Mouse (Mus musculus) myocyte (in vitro differentiated cells): ENCODE results near the gene Loxl4. TPM values are rescaled to one million over a fixed set of nuclear protein-coding genes. Genes with fewer than 3 reads are reported as not detected.

ENCODE experiments used
- H3K27me3 ChIP-seq: one replicate; pipeline ENCODE4 v1.6.1; 2011; ENCODE audit not compliant: control insufficient read depth, insufficient read depth, insufficient read length
- H3K36me3 ChIP-seq: one replicate; pipeline ENCODE4 v1.6.1; 2011; ENCODE audit not compliant: control insufficient read depth, insufficient read depth
- H3K4me2 ChIP-seq: one replicate; pipeline ENCODE4 v1.6.1; 2011; ENCODE audit warnings: low read depth, control low read depth
- H3K4me3 ChIP-seq: one replicate; pipeline ENCODE4 v1.5.1; 2011; ENCODE audit warnings: mild to moderate bottlenecking, control low read depth, moderate library complexity
- H3K79me2 ChIP-seq: one replicate; pipeline ENCODE4 v1.6.1; 2011; ENCODE audit not compliant: control insufficient read depth, insufficient read depth
- H3ac ChIP-seq: one replicate; pipeline ENCODE4 v1.6.1; 2011; ENCODE audit not compliant: control insufficient read depth, insufficient read length
- CEBPB ChIP-seq: IDR thresholded peaks from 2 replicates; pipeline ENCODE4 v1.6.1; 2011; ENCODE audit warnings: mild to moderate bottlenecking, moderate library complexity; ENCODE audit not compliant: poor library complexity, insufficient read depth, severe bottlenecking
- E2F4 ChIP-seq: IDR thresholded peaks from one replicate; pipeline ENCODE4 v1.6.1; 2011; ENCODE audit warnings: mild to moderate bottlenecking, control low read depth, moderate library complexity; ENCODE audit not compliant: insufficient read depth
- MAX ChIP-seq: IDR thresholded peaks from one replicate; pipeline ENCODE4 v1.6.1; 2011; ENCODE audit warnings: low read depth, mild to moderate bottlenecking, control low read depth
- MYOD1 ChIP-seq, 3 experiments: IDR thresholded peaks; one replicate each; pipeline ENCODE4 v1.6.1; 2011; ENCODE audit warnings: control low read depth in 2 of 3, low read depth in 2 of 3, mild to moderate bottlenecking in 2 of 3, moderate library complexity in 1 of 3; ENCODE audit not compliant: insufficient read length in 2 of 3, control insufficient read depth in 1 of 3
- MYOG ChIP-seq, 3 experiments: IDR thresholded peaks; one replicate each; pipeline ENCODE4 v1.6.1; 2011; ENCODE audit warnings: control low read depth in 2 of 3, low read depth in 2 of 3, mild to moderate bottlenecking in 2 of 3; ENCODE audit not compliant: insufficient read length in 2 of 3, control insufficient read depth in 1 of 3, insufficient read depth in 1 of 3
- POLR2A ChIP-seq: IDR thresholded peaks from one replicate; pipeline ENCODE4 v1.6.1; 2011; ENCODE audit warnings: low read depth, mild to moderate bottlenecking, control low read depth, moderate library complexity; ENCODE audit not compliant: insufficient read length
- POLR2AphosphoS2 ChIP-seq: IDR thresholded peaks from one replicate; pipeline ENCODE4 v1.6.1; 2011; ENCODE audit warnings: low read depth, control low read depth; ENCODE audit not compliant: insufficient read length
- REST ChIP-seq: IDR thresholded peaks from one replicate; pipeline ENCODE4 v1.6.1; 2011; ENCODE audit warnings: mild to moderate bottlenecking, control low read depth, moderate library complexity; ENCODE audit not compliant: insufficient read depth, insufficient read length
- SRF ChIP-seq: IDR thresholded peaks from one replicate; pipeline ENCODE4 v1.6.1; 2011; ENCODE audit warnings: low read depth; ENCODE audit not compliant: control insufficient read depth, insufficient read length
- TCF12 ChIP-seq: IDR thresholded peaks from one replicate; pipeline ENCODE4 v1.6.1; 2011; ENCODE audit warnings: mild to moderate bottlenecking, control low read depth; ENCODE audit not compliant: poor library complexity, insufficient read depth, severe bottlenecking
- TCF3 ChIP-seq: IDR thresholded peaks from one replicate; pipeline ENCODE4 v1.6.1; 2011; ENCODE audit warnings: low read depth, control low read depth; ENCODE audit not compliant: insufficient read length
- USF1 ChIP-seq: IDR thresholded peaks from one replicate; pipeline ENCODE4 v1.6.1; 2011; ENCODE audit warnings: low read depth, mild to moderate bottlenecking, control low read depth, moderate library complexity
- polyA plus RNA-seq: library from polyadenylated mRNA; unstranded; fragments of >200 nt; fragmentation: generic; extraction: Trizol; gene quantifications from one replicate; pipeline ENCODE4 v1.2.1, GENCODE M21; 2012; ENCODE audit warnings: missing spikeins

Gene Loxl4
- polyA plus RNA-seq, 1 experiment = 4.9 TPM

DNA sequence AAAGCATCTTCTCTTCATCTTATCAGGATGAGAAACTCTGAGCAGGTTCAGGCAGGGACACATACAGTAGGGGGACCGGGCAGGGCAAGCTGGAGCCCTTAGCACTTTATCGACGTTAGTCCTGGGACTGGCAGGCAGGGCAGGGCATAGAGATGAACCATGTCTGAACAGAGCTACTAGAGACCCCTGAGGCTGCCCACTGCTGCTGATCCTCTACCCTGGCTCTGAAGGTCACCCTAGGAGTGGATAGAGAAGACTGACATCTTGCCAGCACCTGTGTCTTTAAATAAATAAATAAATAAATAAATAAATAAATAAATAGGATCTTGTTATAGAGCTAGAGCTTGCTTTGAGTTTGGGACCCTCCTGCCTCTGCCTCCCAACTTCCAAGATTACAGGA, 2.9 kb downstream of the Loxl4 start:
- no peaks in the 10 kb centered on the region for H3K79me2 ChIP-seq
- H3K4me3 ChIP-seq = no peak overlapping the region
- no peak overlapping the region for H3ac ChIP-seq
- TF ChIP-seq E2F4 = no peak
- no peak for TF ChIP-seq MYOG (IDR thresholded peaks at IDR 0.05; ENCODE audit: control insufficient read depth in 1 of 3, insufficient read depth in 1 of 3, insufficient read length in 2 of 3, low read depth in 2 of 3)
- no peak for TF ChIP-seq POLR2A
- no peaks in the 10 kb centered on the region for H3K36me3 ChIP-seq
- no peak overlapping the region for H3K4me2 ChIP-seq
- no peaks in the 10 kb centered on the region for H3K27me3 ChIP-seq

DNA sequence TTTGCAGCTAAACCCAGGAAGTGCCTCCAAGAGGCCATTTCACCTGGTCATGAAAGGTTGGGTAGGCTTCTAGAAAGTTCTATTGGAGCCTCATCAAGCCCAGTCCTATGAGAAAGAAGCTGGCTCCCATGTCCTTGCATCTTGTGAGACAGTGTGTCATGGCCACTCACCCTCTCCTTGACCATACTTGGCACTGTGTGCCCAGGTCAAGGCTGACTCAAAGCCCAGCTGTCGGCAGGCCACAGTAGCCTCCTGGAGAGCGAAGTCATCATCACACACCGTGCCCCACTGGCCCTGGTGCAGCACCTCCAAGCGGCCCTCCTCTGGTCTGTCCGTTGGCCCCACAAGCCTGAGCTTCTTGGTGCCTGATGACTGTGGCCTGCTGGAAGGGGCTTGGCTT, 4.5 kb downstream of the Loxl4 start:
- H3K27me3 ChIP-seq = no peaks in the 10 kb centered on the region
- H3K79me2 ChIP-seq = no peaks in the 10 kb centered on the region
- no peak overlapping the region for H3K4me2 ChIP-seq
- TF ChIP-seq MAX (no peak), MYOG (IDR thresholded peaks at IDR 0.05; ENCODE audit: control insufficient read depth in 1 of 3, insufficient read depth in 1 of 3, insufficient read length in 2 of 3, low read depth in 2 of 3) (no peak), CEBPB (no peak), USF1 (no peak), REST (no peak), TCF3 (no peak), TCF12 (no peak), MYOD1 (IDR thresholded peaks at IDR 0.05; ENCODE audit: control insufficient read depth in 1 of 3, insufficient read length in 2 of 3, low read depth in 2 of 3) (no peak), SRF (no peak), POLR2AphosphoS2 (no peak), E2F4 (no peak), POLR2A (no peak)
- H3ac ChIP-seq = no peak overlapping the region
- no peak overlapping the region for H3K4me3 ChIP-seq
- no peaks in the 10 kb centered on the region for H3K36me3 ChIP-seq

DNA sequence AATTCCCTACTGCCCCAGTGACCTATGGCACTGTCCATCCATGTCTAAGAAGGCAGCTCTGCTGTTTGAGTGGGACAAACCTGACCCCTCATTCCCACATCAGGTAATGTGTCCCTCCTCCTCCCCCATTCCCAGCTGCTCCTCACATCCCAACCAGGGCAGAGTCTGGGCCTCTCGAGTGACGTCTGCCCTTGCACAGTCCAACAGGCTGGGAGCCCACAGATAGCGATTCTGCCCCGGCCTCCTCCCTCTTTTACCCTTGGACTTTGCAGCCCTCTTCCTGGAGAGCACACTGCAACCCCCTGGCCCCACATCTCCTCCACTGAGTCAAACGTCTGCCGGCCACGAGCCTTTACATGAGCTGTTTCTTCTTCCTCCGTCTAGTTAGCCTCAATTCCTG, 10.0 kb downstream of the Loxl4 start:
- H3K4me2 ChIP-seq = no peak overlapping the region
- no peak for TF ChIP-seq MYOD1 (IDR thresholded peaks at IDR 0.05; ENCODE audit: control insufficient read depth in 1 of 3, insufficient read length in 2 of 3, low read depth in 2 of 3)
- no peak for TF ChIP-seq POLR2A
- TF ChIP-seq MYOG (IDR thresholded peaks at IDR 0.05; ENCODE audit: control insufficient read depth in 1 of 3, insufficient read depth in 1 of 3, insufficient read length in 2 of 3, low read depth in 2 of 3) = no peak
- no peak for TF ChIP-seq TCF3
- no peak for TF ChIP-seq REST
- no peak for TF ChIP-seq MAX
- no peak for TF ChIP-seq POLR2AphosphoS2
- no peak for TF ChIP-seq TCF12
- no peak for TF ChIP-seq USF1
- no peak for TF ChIP-seq CEBPB
- no peak for TF ChIP-seq SRF
- no peak for TF ChIP-seq E2F4
- H3ac ChIP-seq = no peak overlapping the region
- H3K79me2 ChIP-seq = no peaks in the 10 kb centered on the region
- no peak overlapping the region for H3K4me3 ChIP-seq
- H3K36me3 ChIP-seq = no peaks in the 10 kb centered on the region
- no peaks in the 10 kb centered on the region for H3K27me3 ChIP-seq

DNA sequence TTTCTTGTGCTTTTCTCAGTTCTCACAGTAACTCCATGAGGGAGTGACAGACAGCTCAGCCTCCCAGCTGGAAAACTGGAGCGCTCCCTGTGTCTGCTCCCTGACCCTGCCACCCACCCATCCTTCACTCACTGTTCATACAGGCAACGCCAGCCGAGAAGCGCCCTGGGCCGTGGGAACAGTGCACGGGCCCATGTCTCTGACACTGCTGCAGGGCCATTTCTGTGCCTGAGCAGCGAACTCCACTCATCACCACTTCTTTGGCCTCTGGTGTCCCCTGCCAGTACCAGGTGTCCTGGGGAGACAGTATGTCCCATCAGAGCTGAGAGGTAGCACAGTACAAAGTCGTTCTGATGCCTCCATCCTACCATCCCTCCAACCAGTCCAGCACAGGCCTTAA, 10.6 kb downstream of the Loxl4 start:
- H3ac ChIP-seq = no peak overlapping the region
- no peaks in the 10 kb centered on the region for H3K27me3 ChIP-seq

DNA sequence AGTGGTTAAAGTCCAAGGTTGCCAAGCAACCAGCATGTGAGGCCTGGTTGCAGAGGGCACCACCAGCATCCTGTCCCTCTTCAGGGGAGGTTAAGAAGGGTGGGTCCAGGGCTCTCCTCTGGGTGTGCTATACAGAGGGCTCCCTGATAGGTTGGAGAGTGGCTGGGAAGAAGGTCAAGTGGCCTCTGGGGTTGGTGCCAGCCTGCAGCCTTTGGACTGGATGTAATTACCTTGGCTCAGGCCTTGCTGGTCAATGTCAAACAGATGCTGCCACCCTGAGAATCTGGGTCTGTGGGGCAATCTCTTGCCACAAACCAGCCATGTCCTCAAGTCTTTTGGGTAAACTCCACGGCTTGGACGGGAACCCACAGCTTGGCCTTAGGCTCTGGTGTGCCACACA, 11.2 kb downstream of the Loxl4 start:
- no peak overlapping the region for H3K4me2 ChIP-seq
- H3ac ChIP-seq = no peak overlapping the region
- H3K27me3 ChIP-seq = no peaks in the 10 kb centered on the region
- no peak overlapping the region for H3K4me3 ChIP-seq
- no peaks in the 10 kb centered on the region for H3K79me2 ChIP-seq
- TF ChIP-seq REST (no peak), SRF (no peak)
- H3K36me3 ChIP-seq = no peaks in the 10 kb centered on the region

More for the DNA sequence above, 10.6 kb downstream of the Loxl4 start:
- no peak for TF ChIP-seq REST
- no peak for TF ChIP-seq MAX
- no peak for TF ChIP-seq TCF12
- TF ChIP-seq MYOD1 (IDR thresholded peaks at IDR 0.05; ENCODE audit: control insufficient read depth in 1 of 3, insufficient read length in 2 of 3, low read depth in 2 of 3) = no peak
- no peak for TF ChIP-seq SRF
- TF ChIP-seq CEBPB = no peak
- TF ChIP-seq POLR2A = no peak
- no peak for TF ChIP-seq TCF3
- TF ChIP-seq MYOG (IDR thresholded peaks at IDR 0.05; ENCODE audit: control insufficient read depth in 1 of 3, insufficient read depth in 1 of 3, insufficient read length in 2 of 3, low read depth in 2 of 3) = no peak
- TF ChIP-seq USF1 = no peak
- Histone ChIP-seq H3K4me3 (no peak overlapping the region), H3K4me2 (no peak overlapping the region), H3K36me3 (no peaks in the 10 kb centered on the region), H3K79me2 (no peaks in the 10 kb centered on the region)
